ENCODE assay signal across 8 mouse cellular contexts in genomic region chr16:13437770-13438372, GRCm38 (mm10).
DNase-seq lines count a peak whose midpoint lies in the region; ATAC-seq and TF ChIP-seq lines count a peak whose summit lies in the region.

No protein-coding gene starts in this region.

- H3K4me2 ChIP-seq in hindbrain, embryonic 16.5 days (ENCODE audit: low read length), result peak overlapping the region; percentile 75
- peak overlapping the region; percentile 70 for H3K4me2 ChIP-seq in limb, embryonic 12.5 days
- peak overlapping the region; percentile 71 for H3K4me2 ChIP-seq in midbrain, embryonic 11.5 days

- peak overlapping the region; percentile 65 for H3K4me3 ChIP-seq in hindbrain, embryonic 16.5 days (ENCODE audit: low read length)
- H3K4me3 ChIP-seq in limb, embryonic 12.5 days (replicated peaks), result peak overlapping the region; percentile 56
- peak overlapping the region; percentile 46 for H3K4me3 ChIP-seq in midbrain, embryonic 11.5 days (ENCODE audit: low read depth, low read length)
- H3K4me3 ChIP-seq in spleen, adult 2 months (ENCODE audit: extremely low read depth, insufficient read depth, insufficient read length), result peak overlapping the region; percentile 88

- peak; percentile 35 for ATAC-seq in hindbrain, embryonic 16.5 days
- peak; percentile 32 for ATAC-seq in limb, embryonic 12.5 days (ENCODE audit: insufficient number of reproducible peaks, insufficient read depth, low FRiP score, low TSS enrichment, low read depth)
- ATAC-seq in midbrain, embryonic 11.5 days (ENCODE audit: low FRiP score), result peak; percentile 72

- no peaks in the 10 kb centered on the region for H3K27me3 ChIP-seq in hindbrain, embryonic 16.5 days (replicated peaks; ENCODE audit: control insufficient read depth, insufficient read depth, low read length)
- H3K27me3 ChIP-seq in limb, embryonic 12.5 days, result no peaks in the 10 kb centered on the region
- no peaks in the 10 kb centered on the region for H3K27me3 ChIP-seq in midbrain, embryonic 11.5 days (ENCODE audit: control insufficient read depth, insufficient read depth, low read length)
- no peaks in the 10 kb centered on the region for H3K27me3 ChIP-seq in spleen, adult 2 months (ENCODE audit: control insufficient read depth, insufficient read depth, low read length)

- TF ChIP-seq POLR2A in spleen, adult 2 months (IDR thresholded peaks at IDR 0.05; ENCODE audit: low read depth, low read length), result no peak

- peaks cover 8% of the 10 kb centered on the region for H3K4me1 ChIP-seq in hindbrain, embryonic 16.5 days (ENCODE audit: control insufficient read depth, insufficient read depth, low read depth, low read length)
- no peaks in the 10 kb centered on the region for H3K4me1 ChIP-seq in limb, embryonic 12.5 days (replicated peaks)
- H3K4me1 ChIP-seq in midbrain, embryonic 11.5 days (ENCODE audit: control insufficient read depth, insufficient read depth, low read length), result peaks cover 7% of the 10 kb centered on the region
- H3K4me1 ChIP-seq in spleen, adult 2 months (ENCODE audit: control insufficient read depth, insufficient read depth, insufficient read length), result 0 out of 2 replicates have a peak, but pooled peaks cover 2% of the 10 kb centered on the region

- no peaks in the 10 kb centered on the region for H3K36me3 ChIP-seq in hindbrain, embryonic 16.5 days (ENCODE audit: control insufficient read depth, insufficient read depth, low read length)
- H3K36me3 ChIP-seq in limb, embryonic 12.5 days, result no peaks in the 10 kb centered on the region
- no peaks in the 10 kb centered on the region for H3K36me3 ChIP-seq in midbrain, embryonic 11.5 days (ENCODE audit: control insufficient read depth, insufficient read depth, low read length)
- no peaks in the 10 kb centered on the region for H3K36me3 ChIP-seq in spleen, adult 2 months (ENCODE audit: control insufficient read depth, insufficient read depth, low read length)

- DNase-seq in layer of hippocampus, adult 11-12 months (ENCODE audit: low spot score), result peak; percentile 51
- no peak for DNase-seq in layer of hippocampus, adult 9-10 months (ENCODE audit: low spot score)
- DNase-seq in cerebellum, adult 9-10 months, result peak; percentile 79
- DNase-seq in forelimb bud, embryonic 11.5 days (ENCODE audit: low read depth, low spot score), result peak; percentile 77
- DNase-seq in midbrain, embryonic 11.5 days (ENCODE audit: low spot score, missing footprints), result peak; percentile 95
- DNase-seq in spleen, adult 2 months (ENCODE audit: low read depth in 1 of 2, low spot score in 2 of 2), result peak in 1 of 2 experiments; percentile 39

- under 1% methylated on average over 24 of the region's 24 CpGs for whole genome bisulfite sequencing in hindbrain, embryonic 16.5 days
- WGBS in limb, embryonic 12.5 days, result 0% methylated on average over 24 of the region's 24 CpGs
- WGBS in midbrain, embryonic 11.5 days, result under 1% methylated on average over 24 of the region's 24 CpGs
- 3% methylated on average over 24 of the region's 24 CpGs for WGBS in spleen, adult 2 months

- H3K9me3 ChIP-seq in hindbrain, embryonic 16.5 days (ENCODE audit: control insufficient read depth, low read length), result no peaks in the 10 kb centered on the region
- no peaks in the 10 kb centered on the region for H3K9me3 ChIP-seq in limb, embryonic 12.5 days
- no peaks in the 10 kb centered on the region for H3K9me3 ChIP-seq in midbrain, embryonic 11.5 days (ENCODE audit: control insufficient read depth, low read length)

- H3K9ac ChIP-seq in hindbrain, embryonic 16.5 days (ENCODE audit: low read depth, low read length), result peak overlapping the region; percentile 66
- H3K9ac ChIP-seq in limb, embryonic 12.5 days (replicated peaks), result peak overlapping the region; percentile 57
- H3K9ac ChIP-seq in midbrain, embryonic 11.5 days (ENCODE audit: low read length), result peak overlapping the region; percentile 66

- peak overlapping the region; percentile 53 for H3K27ac ChIP-seq in hindbrain, embryonic 16.5 days (ENCODE audit: low read depth, low read length)
- H3K27ac ChIP-seq in limb, embryonic 12.5 days, result peak overlapping the region; percentile 86
- 0 out of 2 replicates have a peak overlapping the region, but pooled peaks have one; percentile 31 for H3K27ac ChIP-seq in midbrain, embryonic 11.5 days (ENCODE audit: low read depth, low read length)
- no peak overlapping the region for H3K27ac ChIP-seq in spleen, adult 2 months (ENCODE audit: insufficient read depth, low read length)

- no peak for TF ChIP-seq CTCF in spleen, adult 2 months (IDR thresholded peaks at IDR 0.05; ENCODE audit: extremely low read depth, insufficient read depth, insufficient read length, insufficient replicate concordance)
